Comparison of ENCODE assay signal across 9 mouse cellular contexts in the genomic region with DNA sequence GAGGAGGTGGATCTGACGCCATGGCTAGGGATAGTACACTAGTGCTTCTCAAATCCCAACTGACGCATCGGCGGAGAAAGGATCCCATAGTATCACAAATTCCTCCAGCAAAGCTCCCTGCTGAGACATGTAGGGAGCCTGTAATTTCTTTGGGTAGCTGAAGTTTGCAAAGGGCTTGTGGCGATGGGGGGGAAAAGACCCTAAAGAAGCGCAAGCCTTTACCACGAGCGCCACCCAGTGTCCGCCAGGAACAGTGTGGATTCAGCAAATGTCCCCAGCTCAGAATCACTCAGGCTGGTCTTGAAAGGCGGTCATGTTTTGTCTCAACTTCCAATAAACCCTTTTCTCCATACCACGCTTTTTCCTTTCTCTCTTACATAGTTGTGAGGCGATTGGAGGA. TPM values are rescaled to one million over a fixed set of nuclear protein-coding genes. Genes with fewer than 3 reads are reported as not detected.
DNase-seq lines count a peak whose midpoint lies in the region; ATAC-seq lines count a peak whose summit lies in the region.
"Had no signal": no experiment of that assay in that cellular context is flagged by ENCODE, and none has a peak within 500 bp of the region (broad histone marks: within the 10 kb centered on the region; RNA-seq: fewer than 3 reads in every experiment).

No protein-coding gene starts in this region.

- no peak overlapping the region for H3K4me2 ChIP-seq in kidney, embryonic 14.5 days (replicated peaks; ENCODE audit: low read depth, low read length)
- H3K4me2 ChIP-seq: embryonic facial prominence, embryonic 12.5 days had no signal

- H3K27ac ChIP-seq in kidney, embryonic 14.5 days (ENCODE audit: low read depth, low read length): no peak overlapping the region
- H3K27ac ChIP-seq: embryonic facial prominence, embryonic 12.5 days had no signal

- H3K4me1 ChIP-seq in kidney, embryonic 14.5 days (ENCODE audit: control insufficient read depth, insufficient read depth, low read length): peaks cover 7% of the 10 kb centered on the region; the same call in 1 of the 2 replicates
- H3K4me1 ChIP-seq: embryonic facial prominence, embryonic 12.5 days had no signal

- H3K9ac ChIP-seq in kidney, embryonic 14.5 days (ENCODE audit: low read depth, low read length): no peak overlapping the region
- H3K9ac ChIP-seq: embryonic facial prominence, embryonic 12.5 days had no signal

- H3K27me3 ChIP-seq in kidney, embryonic 14.5 days (ENCODE audit: control insufficient read depth, insufficient read depth, low read length): peaks cover 46% of the 10 kb centered on the region

- DNase-seq in kidney, adult 9 months: no peak
- DNase-seq in Muller cell, postnatal 12 days (ENCODE audit: inconsistent ontology term): peak; percentile 35
- DNase-seq in embryo, embryonic 10.5 days (ENCODE audit: low spot score): peak; percentile 91
- peak; percentile 66 for DNase-seq in lung, postnatal 10 days
- DNase-seq in thymus, postnatal 14 days: peak; percentile 29
- no peak for DNase-seq in spleen, adult 18-20 months

- no peaks in the 10 kb centered on the region for H3K36me3 ChIP-seq in kidney, embryonic 14.5 days (ENCODE audit: control insufficient read depth, insufficient read depth, low read length)
- H3K36me3 ChIP-seq: embryonic facial prominence, embryonic 12.5 days had no signal

- H3K9me3 ChIP-seq in kidney, embryonic 14.5 days (ENCODE audit: control insufficient read depth, low read length): no peaks in the 10 kb centered on the region
- H3K9me3 ChIP-seq: embryonic facial prominence, embryonic 12.5 days had no signal

- H3K4me3 ChIP-seq in kidney, embryonic 14.5 days (ENCODE audit: low read length): no peak overlapping the region
- H3K4me3 ChIP-seq: embryonic facial prominence, embryonic 12.5 days had no signal

- WGBS in kidney, embryonic 14.5 days: 4% methylated on average over 12 of the region's 12 CpGs

- ATAC-seq in kidney, embryonic 14.5 days (ENCODE audit: low FRiP score, low TSS enrichment): peak; percentile 53; the same call in 1 of the 2 replicates
- peak; percentile 59 to 67 for ATAC-seq in hematopoietic stem cell, adult 5-6 weeks (replicated peaks in 1 of 2; ENCODE audit: insufficient read depth in 1 of 2, low FRiP score in 2 of 2, low TSS enrichment in 1 of 2, low read depth in 1 of 2, poor library complexity in 2 of 2, severe bottlenecking in 2 of 2)

RNA-seq across cellular contexts. Expression of gene Dlx5, which starts 3.0 kb away (rescaled TPM):
- polyA plus RNA-seq in kidney, embryonic 14.5 days (2014; fragmentation: Nextera tagmentation; extraction: Ambion mirVana): 0.14 and 0.34 TPM in 2 replicates
- not detected in 2 replicates for total RNA-seq in hematopoietic stem cell, adult 5-6 weeks (2017)

RNA-seq across cellular contexts. Expression of gene Dlx6, which starts 21.8 kb away (rescaled TPM):
- not detected in 2 replicates for polyA plus RNA-seq in kidney, embryonic 14.5 days (2014; fragmentation: Nextera tagmentation; extraction: Ambion mirVana)
- total RNA-seq in hematopoietic stem cell, adult 5-6 weeks (2017): not detected in 2 replicates

Comparison
In these comparisons a context has a peak if more than half of its experiments do, and no peak if none do; other contexts are left out.
1. DNase-seq: peak in Muller cell, postnatal 12 days (single experiment), embryo, embryonic 10.5 days (single experiment), lung, postnatal 10 days (single experiment) and thymus, postnatal 14 days (single experiment); none in kidney, adult 9 months (single experiment) and spleen, adult 18-20 months (0 of 2).